Mouse (Mus musculus) urinary bladder, adult 18-20 months (tissue): ENCODE measurements around the gene Cdc7.

Experiments used
- DNase-seq, 2 experiments: peaks; one replicate each; pipeline ENCODE4 v3.0.0; 2022; ENCODE audit warnings: low spot score in 2 of 2, mixed read lengths in 2 of 2

Cdc7 gene

DNA sequence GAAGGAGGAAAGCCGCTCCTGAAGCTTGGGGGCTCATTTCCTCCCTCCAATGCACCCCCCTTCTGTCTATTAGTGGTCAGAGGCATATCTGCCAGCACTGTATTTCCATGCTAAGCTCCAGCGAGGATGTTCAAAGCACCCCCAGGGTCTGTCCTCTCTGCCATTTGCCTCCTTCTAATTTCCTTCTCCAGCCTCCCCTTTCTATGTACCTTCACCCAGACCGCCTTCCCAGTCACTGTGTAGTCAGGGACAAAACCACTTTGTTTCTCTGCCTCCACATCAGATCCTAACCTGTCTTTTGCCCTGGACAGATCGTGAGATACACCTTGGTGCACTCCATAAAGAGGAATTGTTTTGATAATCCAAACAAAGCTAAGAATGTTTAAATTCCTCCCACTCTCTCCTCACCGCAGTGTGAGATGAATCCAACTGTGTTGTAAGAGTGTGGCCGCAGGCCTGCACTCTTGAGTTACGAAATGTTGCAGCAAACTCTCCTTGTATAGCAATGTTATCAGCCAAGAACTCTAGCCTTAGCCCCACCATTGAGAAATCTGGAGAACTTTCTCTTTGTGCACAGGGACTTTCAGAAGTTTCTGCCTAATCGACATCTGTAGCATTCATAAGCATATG, 27.3 kb downstream of the Cdc7 start:
- peak in 1 of 2 experiments; percentile 45 for DNase-seq

DNA sequence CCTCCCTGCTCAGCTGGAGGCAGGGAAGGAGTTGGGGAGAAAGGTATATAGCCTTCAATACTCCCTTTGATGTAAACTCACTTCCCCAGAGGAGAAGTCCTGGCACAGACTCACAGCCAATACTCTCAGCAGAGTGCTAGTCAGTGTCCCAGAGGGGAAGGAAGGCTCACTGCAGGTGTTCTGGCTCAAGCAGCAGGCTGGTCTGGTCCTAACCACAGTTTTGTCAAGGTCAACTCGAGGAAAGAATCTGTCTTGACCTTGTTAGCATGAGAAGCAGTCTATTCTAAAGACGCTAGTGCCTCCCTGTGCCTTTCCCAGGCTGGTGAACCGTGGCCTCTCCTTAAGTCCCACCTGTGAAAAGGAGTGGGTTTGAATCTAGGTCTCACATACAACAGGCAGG, 30.6 kb downstream of the Cdc7 start:
- DNase-seq: no peak

DNA sequence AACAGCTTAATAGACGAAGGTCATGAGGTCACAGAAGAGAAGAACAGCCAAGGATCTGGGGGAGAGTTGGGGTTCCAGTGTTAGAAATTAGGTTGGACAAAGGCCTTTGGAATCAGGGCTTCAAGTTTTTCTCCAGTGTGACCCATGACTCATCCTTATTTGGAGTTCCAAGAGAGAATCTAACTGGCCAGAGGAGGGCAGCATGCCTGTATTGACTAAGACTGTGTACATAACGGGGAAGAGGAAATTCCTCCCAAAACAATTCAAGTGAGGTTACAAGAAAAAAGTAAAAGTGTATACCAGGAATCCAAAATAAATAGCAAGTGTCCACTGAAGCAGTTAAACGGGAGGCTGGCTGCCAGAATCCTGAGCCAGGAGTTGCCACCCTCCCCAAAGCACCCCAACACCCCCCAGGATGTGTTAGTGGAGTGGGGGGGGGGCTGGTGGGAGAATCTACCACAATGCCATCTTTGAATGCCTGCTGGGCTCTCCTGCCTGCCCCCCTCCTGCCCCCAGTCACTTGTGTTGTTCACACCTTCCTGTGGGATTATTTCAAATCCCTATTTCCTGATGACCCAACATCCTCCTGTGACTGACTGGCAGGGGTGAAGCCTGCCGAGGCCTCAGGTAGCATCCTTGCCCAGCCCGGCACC, 31.9 kb downstream of the Cdc7 start:
- DNase-seq: peak in 1 of 2 experiments; percentile 76

DNA sequence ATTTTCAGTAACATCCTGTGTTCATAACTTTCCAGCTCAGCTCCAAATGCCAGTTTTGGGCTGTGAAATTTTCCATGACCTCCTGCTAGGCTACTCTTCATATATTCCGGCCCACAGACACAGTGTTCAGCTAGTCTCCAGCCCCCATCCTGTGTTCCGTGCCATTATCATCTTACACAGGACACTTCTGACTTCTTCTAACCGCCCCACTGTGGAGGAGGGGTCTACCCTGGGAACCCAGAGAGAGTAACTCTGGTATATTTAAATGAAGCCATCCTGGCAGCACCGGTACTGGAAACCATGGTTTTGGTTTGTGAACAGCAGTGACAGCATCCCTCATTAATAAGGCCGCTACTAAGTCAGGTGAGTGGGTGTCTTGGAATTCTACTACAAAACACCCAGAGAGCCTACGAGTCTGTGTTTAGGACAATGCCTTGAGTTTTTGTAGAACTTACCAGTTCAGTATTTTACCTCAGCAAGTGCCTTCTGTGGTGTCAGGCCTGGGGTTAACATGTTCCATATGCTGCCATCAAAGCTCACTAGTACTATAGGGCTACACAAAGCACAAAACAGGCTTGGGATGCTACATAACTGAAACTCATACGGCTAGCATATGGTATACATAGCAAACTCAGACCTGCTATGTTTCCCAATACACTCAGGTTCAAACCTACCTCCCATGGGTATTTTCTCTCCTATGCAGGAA, 32.6 kb downstream of the Cdc7 start:
- DNase-seq: no peak

DNA sequence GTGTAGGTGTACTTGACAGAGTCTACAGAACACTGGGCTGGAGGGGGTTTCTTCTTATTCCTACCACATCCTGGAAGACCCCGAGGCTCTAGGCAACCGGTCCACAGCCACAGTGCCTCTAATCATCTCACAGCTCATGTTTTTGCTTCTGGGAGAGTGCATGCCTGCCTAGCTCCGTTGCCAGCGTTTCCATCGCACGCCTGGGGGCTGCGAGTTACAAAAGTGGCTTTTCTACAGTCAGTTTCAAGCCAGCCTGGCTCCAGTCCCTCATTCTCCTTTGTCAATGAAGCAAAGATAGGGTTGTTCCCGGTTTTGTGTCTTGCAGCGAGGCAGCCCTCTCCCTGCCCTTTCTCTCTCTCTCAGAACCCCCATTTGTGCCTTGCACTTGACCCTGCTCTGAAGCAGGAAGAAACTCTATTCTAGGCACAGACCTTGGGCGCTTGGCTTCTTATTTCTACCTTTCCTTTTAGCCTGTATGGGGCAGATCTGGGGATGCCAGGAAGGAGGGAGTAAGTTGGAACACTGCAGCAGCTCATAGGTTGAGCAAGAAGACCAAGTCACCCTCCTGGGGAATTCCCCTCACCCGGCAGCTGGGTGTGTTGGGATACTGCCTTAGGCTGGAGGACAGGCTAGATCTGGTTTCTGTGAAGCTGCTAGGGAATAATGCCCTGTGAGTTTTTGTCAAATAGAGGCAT, 37.4 kb downstream of the Cdc7 start:
- DNase-seq: no peak

DNA sequence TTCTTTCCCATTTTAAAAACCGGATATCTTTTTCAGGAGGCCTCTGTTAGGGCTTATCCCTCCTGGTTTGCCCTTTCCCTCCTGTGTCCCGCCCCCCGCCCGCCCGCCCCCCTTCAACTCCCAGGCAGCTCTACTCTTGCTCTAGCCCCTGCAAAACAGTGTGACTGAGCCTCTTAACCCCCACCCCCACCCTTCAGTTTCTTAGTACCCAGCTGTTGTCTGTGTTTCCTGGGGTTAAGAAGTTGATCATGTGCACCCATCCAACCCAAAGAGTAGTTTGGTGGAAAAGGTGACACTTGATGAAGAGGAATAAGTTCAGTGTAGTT, 37.9 kb downstream of the Cdc7 start:
- DNase-seq: no peak

DNA sequence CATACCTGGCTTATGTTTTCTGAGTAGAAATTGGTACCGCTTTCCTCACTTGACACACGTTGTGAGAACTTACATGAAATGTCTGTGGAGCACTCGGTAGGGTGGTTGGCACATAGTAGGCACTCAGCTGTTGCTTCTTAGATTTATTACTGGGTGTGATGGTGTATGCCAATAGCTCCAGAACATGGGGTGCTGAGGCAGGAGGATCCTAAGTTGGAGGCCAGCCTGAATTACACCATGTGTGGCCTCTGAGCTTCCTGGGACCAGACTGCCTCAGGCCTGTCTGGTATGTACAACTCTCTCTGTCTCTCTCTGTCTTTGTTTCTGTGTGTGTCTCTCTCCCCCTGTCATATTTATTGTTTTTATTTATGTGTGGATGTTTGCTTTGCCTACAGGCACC, 45.6 kb downstream of the Cdc7 start:
- DNase-seq: no peak

DNA sequence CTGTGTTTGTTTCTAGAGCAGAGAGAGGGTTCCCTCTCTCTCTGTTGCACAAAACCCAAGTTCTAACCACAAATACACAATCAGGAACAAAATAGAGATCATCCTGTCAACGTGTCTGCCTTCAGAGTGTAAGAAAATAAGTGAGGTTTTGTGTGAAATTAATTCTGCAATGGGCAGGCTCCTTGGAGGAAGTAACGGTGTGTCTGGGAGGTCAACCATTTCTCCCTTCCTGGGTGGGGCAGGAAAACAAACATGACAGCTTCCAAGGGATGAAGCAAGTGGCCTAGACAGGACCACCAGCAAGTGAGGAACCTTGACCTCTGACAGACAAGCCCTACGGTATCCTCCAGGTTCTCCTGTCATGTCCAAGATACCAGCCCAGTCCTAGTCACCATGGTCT, 46.2 kb downstream of the Cdc7 start:
- no peak for DNase-seq

DNA sequence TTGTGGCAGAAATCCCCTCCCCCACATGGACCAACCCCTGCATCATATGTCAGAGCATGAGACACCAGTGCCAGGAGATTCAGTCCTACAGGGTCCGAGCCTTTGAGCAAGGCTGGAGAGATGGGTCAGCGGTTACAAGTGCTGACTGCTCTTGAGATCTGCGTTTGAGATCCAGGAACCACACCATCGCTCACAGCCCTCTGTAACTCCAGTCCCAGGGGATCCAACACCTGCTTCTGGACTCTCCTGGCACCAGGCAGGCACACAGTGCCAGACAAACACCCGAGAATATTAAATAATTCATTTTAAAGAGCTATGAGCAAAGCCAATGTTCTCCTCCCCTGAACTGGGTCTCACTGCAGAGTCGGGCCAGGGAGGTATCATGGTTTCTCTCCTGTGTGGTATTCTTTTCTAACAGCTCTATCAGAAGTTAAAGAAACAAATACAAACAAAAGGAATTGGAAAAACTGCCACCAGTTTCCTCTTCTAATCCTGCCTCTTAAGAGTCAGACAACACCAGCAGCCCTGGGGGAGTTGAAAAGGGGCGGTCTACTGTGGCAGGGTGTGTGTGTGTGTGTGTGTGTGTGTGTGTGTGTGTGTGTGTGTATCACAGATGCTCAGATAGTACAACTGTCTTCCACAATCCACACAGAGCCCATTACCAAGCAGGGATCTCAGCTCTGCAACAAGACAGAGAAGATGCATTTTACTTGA, 47.4 kb downstream of the Cdc7 start:
- no peak for DNase-seq

DNA sequence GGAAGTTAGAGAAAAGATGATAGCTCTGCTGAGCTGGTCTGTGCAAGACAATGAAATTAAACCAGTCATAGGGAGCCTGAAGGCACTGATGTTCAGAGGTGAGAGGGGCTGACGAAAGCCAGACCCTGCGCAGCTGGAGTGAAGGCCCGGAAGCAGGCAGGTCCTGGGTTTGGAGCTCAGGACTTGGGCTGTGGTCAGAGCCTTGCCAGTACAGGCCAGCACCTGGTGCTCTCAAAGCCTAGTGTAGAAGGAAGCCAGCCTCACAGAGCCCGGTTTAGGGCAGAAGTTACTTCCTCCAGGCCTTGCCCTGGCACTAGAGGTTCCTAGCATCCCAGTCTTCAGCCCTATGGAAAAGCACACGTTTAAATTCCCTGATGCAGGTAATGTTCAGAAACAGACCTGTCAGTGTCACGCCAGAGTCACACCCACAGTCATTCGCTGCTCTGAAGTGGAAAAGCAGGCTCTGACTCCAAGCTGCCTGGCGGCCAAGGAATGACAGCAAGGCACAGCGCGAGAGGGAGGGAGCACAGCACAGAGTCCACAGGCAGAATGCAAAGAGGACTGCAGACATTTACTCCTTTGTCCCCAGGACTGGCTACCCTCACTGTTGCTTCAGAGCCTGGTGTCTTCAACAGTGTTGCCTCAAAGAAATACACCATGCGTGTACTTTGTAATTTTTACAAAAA, 48.1 kb downstream of the Cdc7 start:
- DNase-seq: no peak

DNA sequence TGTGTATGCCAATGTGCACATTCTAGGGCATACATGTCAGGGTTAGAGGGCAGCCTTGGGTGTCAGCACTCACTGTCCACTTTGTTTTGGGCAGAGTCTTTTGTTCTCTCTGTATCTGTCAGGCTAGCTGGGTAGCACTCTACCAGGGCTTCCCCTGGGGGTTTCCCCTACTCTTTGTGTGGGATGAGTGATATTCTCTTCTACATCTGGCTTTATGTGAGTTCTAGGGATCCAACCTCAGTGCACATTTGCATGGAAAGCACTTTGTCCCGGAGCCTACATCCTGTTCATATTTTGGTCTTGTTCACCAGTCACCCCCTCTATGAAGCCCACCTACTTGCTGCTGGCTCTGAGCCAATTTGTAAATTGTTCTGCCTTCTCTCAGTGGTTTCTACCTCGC, 49.3 kb downstream of the Cdc7 start:
- no peak for DNase-seq

DNA sequence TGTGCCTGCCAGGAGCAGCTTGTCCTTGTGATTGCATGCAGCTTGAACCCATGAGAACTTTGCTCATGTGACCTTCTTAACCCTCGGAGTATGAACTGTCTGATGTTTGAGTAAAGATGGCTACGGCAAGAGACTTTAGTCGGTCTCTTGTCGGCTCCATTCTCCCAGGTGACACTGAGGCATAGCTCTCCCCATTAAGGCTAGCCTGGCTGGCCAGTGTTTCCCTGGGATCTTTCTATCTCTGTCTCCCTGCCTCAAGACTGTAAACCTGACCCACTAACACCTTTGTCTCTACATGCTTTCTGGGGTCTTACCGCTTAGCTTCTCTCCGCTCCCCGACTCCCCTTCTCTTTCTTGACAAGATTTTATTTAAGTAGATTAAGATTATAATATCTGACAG, 50.0 kb downstream of the Cdc7 start:
- no peak for DNase-seq

DNA sequence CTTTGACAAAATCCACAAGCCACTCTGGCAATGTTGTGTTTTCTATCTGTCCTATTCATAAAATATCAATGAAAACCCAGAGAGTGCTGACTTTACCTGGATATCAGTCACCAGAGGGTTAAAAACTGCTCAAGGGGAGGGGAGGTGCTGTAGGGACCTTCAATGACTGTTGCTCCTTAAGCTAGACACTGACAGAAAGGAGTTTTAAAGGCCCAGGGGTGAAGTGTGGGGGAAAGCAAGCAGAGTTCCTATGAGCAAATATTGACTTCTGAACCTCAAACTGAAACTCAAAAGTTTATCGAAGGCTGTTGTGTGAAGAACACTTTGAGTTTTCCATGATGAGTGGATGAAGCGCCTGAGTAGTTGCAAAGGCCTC, 50.9 kb downstream of the Cdc7 start:
- no peak for DNase-seq

DNA sequence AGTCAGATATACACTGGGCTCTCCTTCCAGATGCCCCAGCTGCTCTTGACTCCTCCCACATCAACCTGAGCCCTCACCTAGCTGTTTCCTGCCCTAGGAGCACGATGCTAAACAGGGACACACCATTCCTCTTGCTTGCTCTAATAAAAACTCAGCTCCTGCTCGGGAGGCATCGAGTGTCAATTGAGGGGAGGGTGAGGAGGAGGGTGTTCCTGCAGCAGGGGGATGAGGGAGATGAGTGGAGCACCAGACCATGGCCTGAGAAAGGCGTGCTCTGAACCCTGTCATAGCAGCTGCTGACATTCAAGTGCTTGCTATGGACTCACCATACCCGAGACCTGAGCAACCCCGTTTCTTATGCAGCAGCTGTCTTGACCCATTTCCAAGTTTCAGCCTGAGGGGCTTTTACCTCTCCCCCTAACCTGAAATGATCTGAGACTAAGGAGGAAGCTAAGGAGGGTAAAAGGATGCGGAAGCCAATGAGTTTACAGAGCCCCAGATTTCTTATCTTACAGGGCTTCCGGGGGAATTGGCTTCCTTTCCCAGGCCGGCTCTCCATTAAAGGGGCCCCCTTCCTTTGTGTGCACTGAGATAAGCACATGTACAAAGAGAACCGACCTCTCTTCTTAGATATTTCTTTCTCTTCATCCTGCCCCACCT, 51.4 kb downstream of the Cdc7 start:
- DNase-seq: no peak

DNA sequence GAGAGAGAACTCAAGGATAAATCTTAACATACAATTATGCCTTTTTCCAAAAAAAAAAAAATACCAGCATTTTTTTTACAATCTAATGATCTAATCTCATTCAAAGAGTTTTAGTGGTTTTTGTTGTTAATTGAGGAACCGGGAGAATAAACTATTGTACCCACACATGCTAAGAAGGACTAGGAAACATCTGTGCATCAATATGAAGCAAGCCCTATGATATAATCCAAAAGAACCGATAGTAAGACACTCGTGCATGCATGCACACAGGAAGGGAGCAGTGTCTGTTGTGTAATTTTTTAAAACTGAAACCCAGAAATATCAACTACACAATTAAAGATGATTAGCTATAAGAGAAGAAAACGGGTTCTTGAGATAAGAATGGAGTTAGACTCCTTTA, 52.4 kb downstream of the Cdc7 start:
- no peak for DNase-seq

DNA sequence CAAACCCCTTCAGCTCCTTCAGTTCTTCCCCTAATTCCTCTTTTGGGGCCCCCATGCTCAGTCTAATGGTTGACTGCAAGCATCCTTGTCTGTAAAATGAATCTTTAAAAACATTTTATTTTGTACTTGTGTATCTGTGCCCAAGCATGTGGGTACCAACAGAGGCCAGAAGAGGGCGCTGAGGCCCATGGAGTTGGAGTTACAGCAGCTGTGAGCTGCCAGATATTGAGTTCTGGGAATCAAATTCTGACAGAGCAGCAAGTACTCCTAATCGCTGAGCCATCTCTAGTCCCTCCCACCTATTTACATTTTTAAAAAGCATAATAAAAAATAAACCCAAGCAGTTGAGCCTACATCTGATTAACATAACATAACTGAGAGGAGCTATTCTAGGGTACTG, 53.4 kb downstream of the Cdc7 start:
- DNase-seq: no peak

DNA sequence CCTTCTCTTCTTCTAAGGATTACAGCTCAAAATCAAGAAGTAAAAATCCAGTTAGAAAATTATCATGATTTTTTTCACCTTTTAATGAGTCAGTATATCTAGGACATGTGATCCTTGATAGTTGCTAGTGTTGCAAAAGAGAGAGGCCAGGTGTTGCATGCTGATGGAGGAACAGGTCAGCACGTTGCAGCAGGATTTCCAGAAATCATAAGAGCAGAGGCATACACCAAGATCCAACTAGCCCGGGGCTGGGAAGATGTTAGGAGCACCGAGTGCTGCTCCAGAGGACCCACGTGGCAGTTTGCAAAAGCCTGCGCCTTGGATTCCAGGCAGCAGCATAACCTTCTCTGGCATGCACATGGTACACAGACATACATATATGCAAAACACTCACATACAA, 54.9 kb downstream of the Cdc7 start:
- no peak for DNase-seq

DNA sequence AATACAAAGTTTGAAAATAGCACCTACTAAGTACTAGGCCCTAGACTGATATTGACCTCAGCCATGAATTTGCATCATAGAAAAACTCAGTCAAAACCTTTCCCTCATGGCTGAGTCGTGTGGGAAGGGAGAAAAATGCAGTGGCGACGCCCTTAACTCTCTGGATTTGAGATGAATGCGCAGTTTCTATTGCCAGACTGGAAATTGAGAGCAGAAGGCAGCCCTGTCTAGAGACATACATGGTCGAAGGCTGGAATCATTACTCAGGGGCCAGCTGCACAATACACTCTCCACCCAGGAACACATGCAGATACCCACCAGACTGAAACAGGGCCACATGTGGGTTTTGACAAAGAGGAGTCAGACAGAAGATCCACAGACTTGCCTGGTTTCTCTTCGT, 55.8 kb downstream of the Cdc7 start:
- DNase-seq: no peak

DNA sequence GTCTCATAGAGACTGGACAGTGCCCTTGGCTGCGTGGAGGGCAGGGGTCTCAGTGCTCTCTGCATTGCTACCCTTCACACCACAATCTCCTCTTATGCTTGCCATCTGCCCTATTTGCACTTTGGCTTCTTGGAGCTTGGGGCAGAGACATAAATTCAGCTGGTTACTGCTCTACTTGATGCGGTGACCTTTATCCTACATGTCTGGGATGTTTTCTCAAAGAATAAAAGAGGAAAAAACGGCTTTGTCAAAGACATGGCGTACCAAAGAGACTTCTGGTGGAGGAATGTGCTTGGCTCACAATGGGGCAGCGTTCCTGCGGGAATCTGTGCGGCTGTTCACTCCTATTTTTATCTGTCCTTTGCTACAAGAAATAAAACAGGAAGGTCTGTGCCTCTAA, 56.2 kb downstream of the Cdc7 start:
- no peak for DNase-seq

DNA sequence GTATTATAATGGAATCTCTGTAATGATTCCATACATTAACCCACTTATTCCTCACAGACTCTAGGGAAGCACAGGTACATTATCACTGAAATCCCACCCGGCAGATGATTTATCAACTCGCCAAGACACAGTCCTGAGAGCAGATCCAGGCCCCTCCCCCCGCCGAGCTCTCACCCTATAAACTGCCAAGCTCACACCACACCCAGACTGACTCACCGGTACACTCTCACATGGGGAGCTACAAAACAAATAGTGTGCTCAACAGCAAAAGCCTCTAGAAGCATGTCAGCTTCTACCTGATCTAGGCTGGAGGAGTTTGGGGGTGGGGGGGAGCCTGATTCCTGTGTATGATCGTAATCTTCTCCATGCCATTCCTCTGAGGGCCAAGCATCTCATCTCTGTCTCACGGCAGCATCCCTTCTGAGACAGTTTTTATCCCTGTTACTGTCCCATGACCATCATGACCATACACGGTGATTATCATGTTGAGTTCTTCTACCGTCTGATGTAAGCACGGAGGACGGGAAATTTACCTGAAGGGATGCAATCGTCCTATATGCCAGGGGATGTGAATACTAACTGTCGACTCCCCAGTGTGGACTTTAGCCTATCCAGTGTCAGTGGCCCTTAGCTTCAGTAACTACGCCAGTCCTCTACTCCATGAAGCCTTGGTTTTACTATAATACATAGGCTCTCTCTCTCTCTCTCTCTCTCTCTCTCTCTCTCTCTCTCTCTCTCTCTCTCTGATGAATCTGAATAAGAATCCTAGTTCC, 57.4 kb downstream of the Cdc7 start:
- peak in 1 of 2 experiments; percentile 65 for DNase-seq
